In the genomic region with DNA sequence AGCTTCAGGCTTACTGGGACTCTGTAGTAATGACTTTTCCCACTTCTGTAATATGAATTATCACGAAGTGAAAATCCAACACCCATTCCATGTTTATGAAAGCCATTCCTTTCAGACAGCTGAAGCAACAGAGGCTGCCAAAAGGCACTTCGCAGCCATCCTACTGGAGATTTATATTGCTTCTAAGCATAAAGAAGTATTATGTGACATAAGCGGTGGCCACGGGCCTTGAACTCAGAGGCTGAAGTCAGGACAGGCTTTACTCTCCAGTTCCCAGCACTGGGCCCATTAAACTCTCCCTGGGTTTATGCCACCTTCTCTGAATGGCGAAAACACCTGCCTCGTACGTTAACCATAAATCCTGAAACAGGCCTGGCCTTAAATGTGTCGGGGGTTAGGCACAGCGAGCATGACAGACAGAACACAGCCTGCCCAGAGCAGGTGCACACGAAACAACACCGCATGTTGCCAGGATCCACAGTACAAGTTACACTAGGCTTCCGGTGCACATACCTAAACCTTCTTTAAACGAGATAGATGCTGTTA, we compare ENCODE assay signal across 17 mouse cellular contexts.
"Had no signal": no experiment of that assay in that cellular context is flagged by ENCODE, and none has a peak within 500 bp of the region (broad histone marks: within the 10 kb centered on the region; RNA-seq: fewer than 3 reads in every experiment).

No protein-coding gene starts in this region.

- DNase-seq: lung, adult 2 months; lung, postnatal 14 days; lung, postnatal 36 days; right cerebral cortex, postnatal 14 days; thymus, adult 2 months; thymus, postnatal 25 days; thymus, postnatal 4 days had no signal

- H3K4me2 ChIP-seq: lung, embryonic 15.5 days; midbrain, embryonic 11.5 days; midbrain, embryonic 13.5 days; midbrain, embryonic 15.5 days; neural tube, embryonic 12.5 days; stomach, embryonic 15.5 days had no signal

- ATAC-seq: lung, postnatal 0 days; midbrain, embryonic 13.5 days; midbrain, embryonic 15.5 days had no signal

- H3K9ac ChIP-seq: lung, embryonic 15.5 days; midbrain, embryonic 13.5 days; midbrain, embryonic 15.5 days; neural tube, embryonic 12.5 days; stomach, embryonic 15.5 days had no signal

- H3K4me3 ChIP-seq: lung, embryonic 15.5 days; megakaryocyte, embryonic 14.5 days; midbrain, embryonic 13.5 days; midbrain, embryonic 15.5 days; neural tube, embryonic 12.5 days; stomach, embryonic 15.5 days had no signal

- H3K9me3 ChIP-seq: lung, embryonic 15.5 days; midbrain, embryonic 15.5 days; stomach, embryonic 15.5 days had no signal

- H3K27me3 ChIP-seq: lung, embryonic 15.5 days; midbrain, embryonic 13.5 days; midbrain, embryonic 15.5 days; neural tube, embryonic 12.5 days; stomach, embryonic 15.5 days had no signal

- H3K36me3 ChIP-seq: lung, embryonic 15.5 days; midbrain, embryonic 15.5 days; neural tube, embryonic 12.5 days; stomach, embryonic 15.5 days had no signal

- H3K27ac ChIP-seq: lung, embryonic 15.5 days; macrophage; midbrain, embryonic 13.5 days; midbrain, embryonic 15.5 days; neural tube, embryonic 12.5 days; stomach, embryonic 15.5 days; stomach, postnatal 0 days had no signal

- H3K4me1 ChIP-seq: lung, embryonic 15.5 days; midbrain, embryonic 13.5 days; midbrain, embryonic 15.5 days; neural tube, embryonic 12.5 days; stomach, embryonic 15.5 days had no signal
